Mouse (Mus musculus) liver, adult 2 months (tissue): ENCODE results near the gene Lrrc55.

Experiments
- CTCF ChIP-seq: fragments of 200-500 bp; IDR thresholded peaks from 2 replicates; pipeline ENCODE4 v1.5.1; 2011; ENCODE audit warnings: low read depth, low read length, control low read depth
- POLR2A ChIP-seq: fragments of 200-500 bp; IDR thresholded peaks from 2 replicates; pipeline ENCODE4 v1.6.1; 2011; ENCODE audit warnings: low read length, control low read depth; ENCODE audit not compliant: insufficient read depth; ENCODE audit errors: extremely low read depth

DNA sequence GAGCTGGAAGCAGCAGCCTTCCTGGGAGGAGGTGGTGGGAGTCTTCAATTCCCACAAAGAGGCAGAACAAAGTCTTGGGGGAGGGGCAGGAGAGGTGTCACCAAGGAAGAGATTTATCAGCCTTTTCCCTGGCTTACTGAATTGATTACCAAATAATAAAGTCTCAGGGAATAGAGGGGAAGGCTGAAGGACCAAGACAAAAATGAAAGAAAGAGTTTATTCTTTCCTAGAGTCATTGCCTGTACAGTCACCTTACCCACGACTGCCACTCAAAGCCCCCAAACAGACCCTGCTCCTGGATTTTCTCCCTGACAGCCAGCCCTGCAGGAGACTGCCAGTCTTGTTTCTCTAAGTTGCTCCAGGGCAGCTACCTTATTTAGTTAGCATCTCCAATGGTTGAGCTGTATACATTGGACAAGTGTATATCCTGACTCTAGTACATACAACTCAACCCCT lies 35.3 kb downstream of the Lrrc55 start:
- no peak for TF ChIP-seq CTCF
- TF ChIP-seq POLR2A, result no peak
